Mouse (Mus musculus) MEL (cell line): ENCODE measurements at regions not wholly inside any gene's neighbourhood (a gene's known extent, or its start where the extent isn't known, plus 50 kb on each side); places are given as distances from the start of the nearest gene placed in this dataset.

Experiments
- DNase-seq: peaks from one replicate; pipeline ENCODE4 v3.0.0; 2011; ENCODE audit warnings: low read depth, low spot score
- H3K27ac ChIP-seq: 2 replicates; pipeline ENCODE4 v1.5.1; 2012; ENCODE audit warnings: low read depth, mild to moderate bottlenecking, control low read depth, low read length, moderate library complexity; ENCODE audit not compliant: control insufficient read depth
- H3K27me3 ChIP-seq, 2 experiments: fragments of 150-350 bp in 1 of 2; sonication (generic) in 1 of 2; 2 replicates each; pipeline ENCODE4 v1.6.1; 2012; ENCODE audit warnings: low read length in 2 of 2, mild to moderate bottlenecking in 2 of 2, improper control_type of control experiment in 1 of 2, moderate library complexity in 1 of 2; ENCODE audit not compliant: insufficient read depth in 2 of 2, control insufficient read depth in 1 of 2
- H3K36me3 ChIP-seq, 2 experiments: 2 replicates each; pipeline ENCODE4 v1.6.1; 2012 to 2014; ENCODE audit warnings: low read length in 2 of 2, improper control_type of control experiment in 1 of 2, inconsistent platforms in 1 of 2, mild to moderate bottlenecking in 1 of 2; ENCODE audit not compliant: insufficient read depth in 2 of 2, control insufficient read depth in 1 of 2
- H3K4me1 ChIP-seq, 2 experiments: fragments of 150-350 bp in 1 of 2; sonication (generic) in 1 of 2; 2 replicates each; pipeline ENCODE4 v1.6.1; 2012; ENCODE audit warnings: low read length in 2 of 2, improper control_type of control experiment in 1 of 2, mild to moderate bottlenecking in 1 of 2; ENCODE audit not compliant: insufficient read depth in 2 of 2, control insufficient read depth in 1 of 2
- H3K4me3 ChIP-seq, 2 experiments: fragments of 150-350 bp in 1 of 2; sonication (generic) in 1 of 2; 2 replicates each; pipeline ENCODE4 v1.5.1; 2012; ENCODE audit warnings: low read depth in 2 of 2, low read length in 2 of 2, mild to moderate bottlenecking in 2 of 2, moderate library complexity in 2 of 2, control low read depth in 1 of 2, improper control_type of control experiment in 1 of 2; ENCODE audit not compliant: control insufficient read depth in 1 of 2, insufficient read depth in 1 of 2
- H3K79me2 ChIP-seq: 2 replicates; pipeline ENCODE4 v1.6.1; 2012; ENCODE audit warnings: mild to moderate bottlenecking, low read length, moderate library complexity; ENCODE audit not compliant: control insufficient read depth, poor library complexity, insufficient read depth
- H3K9ac ChIP-seq: 2 replicates; pipeline ENCODE4 v1.6.1; 2012; ENCODE audit warnings: low read depth, mild to moderate bottlenecking, control low read depth, low read length, moderate library complexity; ENCODE audit not compliant: control insufficient read depth, poor library complexity, severe bottlenecking
- H3K9me3 ChIP-seq: fragments of 150-350 bp; sonication (generic); replicated peaks from 2 replicates; pipeline ENCODE4 v1.6.1; 2012; ENCODE audit warnings: mild to moderate bottlenecking, low read length, improper control_type of control experiment, moderate library complexity; ENCODE audit not compliant: insufficient read depth
- BHLHE40 ChIP-seq: IDR thresholded peaks from 2 replicates; pipeline ENCODE4 v1.6.1; 2012; ENCODE audit warnings: low read depth, mild to moderate bottlenecking, inconsistent platforms, low read length, improper control_type of control experiment, borderline replicate concordance
- CTCF ChIP-seq, 3 experiments: IDR thresholded peaks in 2 of 3; conservative IDR thresholded peaks in 1 of 3; 2 replicates each; pipeline ENCODE4 v1.5.1; 2011 to 2012; ENCODE audit warnings: low read length in 3 of 3, low read depth in 2 of 3, mild to moderate bottlenecking in 2 of 3, improper control_type of control experiment in 1 of 3, inconsistent platforms in 1 of 3, mixed read lengths in 1 of 3, moderate library complexity in 1 of 3; ENCODE audit not compliant: control insufficient read depth in 1 of 3, insufficient read depth in 1 of 3, poor library complexity in 1 of 3, severe bottlenecking in 1 of 3
- E2F4 ChIP-seq: IDR thresholded peaks from 2 replicates; pipeline ENCODE4 v1.6.1; 2011; ENCODE audit warnings: low read depth, low read length, improper control_type of control experiment, borderline replicate concordance
- EP300 ChIP-seq, 2 experiments: IDR thresholded peaks; 2 replicates each; pipeline ENCODE4 v1.6.1; 2011; ENCODE audit warnings: improper control_type of control experiment in 2 of 2, low read length in 2 of 2, low read depth in 1 of 2, mild to moderate bottlenecking in 1 of 2
- HCFC1 ChIP-seq: IDR thresholded peaks from 2 replicates; pipeline ENCODE4 v1.6.1; 2012; ENCODE audit warnings: low read depth, mild to moderate bottlenecking, inconsistent platforms, low read length, improper control_type of control experiment, moderate library complexity
- MAZ ChIP-seq: IDR thresholded peaks from 2 replicates; pipeline ENCODE4 v1.6.1; 2012; ENCODE audit warnings: low read depth, mild to moderate bottlenecking, inconsistent platforms, low read length, improper control_type of control experiment
- MEF2A ChIP-seq: IDR thresholded peaks from 2 replicates; pipeline ENCODE4 v1.6.1; 2014; ENCODE audit warnings: low read depth, mild to moderate bottlenecking, inconsistent platforms, low read length, improper control_type of control experiment; ENCODE audit not compliant: poor library complexity, insufficient replicate concordance, severe bottlenecking; ENCODE audit errors: extremely low read depth
- MYB ChIP-seq: IDR thresholded peaks from 2 replicates; pipeline ENCODE4 v1.6.1; 2011; ENCODE audit warnings: mild to moderate bottlenecking, low read depth, low read length, improper control_type of control experiment
- NELFE ChIP-seq: IDR thresholded peaks from 2 replicates; pipeline ENCODE4 v1.6.1; 2011; ENCODE audit warnings: low read depth, low read length, improper control_type of control experiment
- RAD21 ChIP-seq: IDR thresholded peaks from 2 replicates; pipeline ENCODE4 v1.6.1; 2011; ENCODE audit warnings: mild to moderate bottlenecking, low read depth, low read length, improper control_type of control experiment
- SIN3A ChIP-seq: IDR thresholded peaks from 2 replicates; pipeline ENCODE4 v1.6.1; 2012; ENCODE audit warnings: low read length, improper control_type of control experiment, inconsistent platforms
- SMC3 ChIP-seq: IDR thresholded peaks from 2 replicates; pipeline ENCODE4 v1.6.1; 2011; ENCODE audit warnings: low read depth, low read length, improper control_type of control experiment
- TCF12 ChIP-seq: IDR thresholded peaks from 2 replicates; pipeline ENCODE4 v1.6.1; 2014; ENCODE audit warnings: low read depth, mild to moderate bottlenecking, inconsistent platforms, low read length, improper control_type of control experiment, moderate library complexity
- USF1 ChIP-seq: IDR thresholded peaks from 2 replicates; pipeline ENCODE4 v1.6.1; 2014; ENCODE audit warnings: low read depth, mild to moderate bottlenecking, inconsistent platforms, low read length, improper control_type of control experiment, moderate library complexity
- ZKSCAN1 ChIP-seq: IDR thresholded peaks from 2 replicates; pipeline ENCODE4 v1.6.1; 2012; ENCODE audit warnings: low read depth, mild to moderate bottlenecking, inconsistent platforms, low read length, improper control_type of control experiment, moderate library complexity
- ZMIZ1 ChIP-seq: IDR thresholded peaks from 2 replicates; pipeline ENCODE4 v1.6.1; 2012; ENCODE audit warnings: low read depth, mild to moderate bottlenecking, inconsistent platforms, low read length, improper control_type of control experiment, moderate library complexity
- ZNF384 ChIP-seq: IDR thresholded peaks from 2 replicates; pipeline ENCODE4 v1.6.1; 2012; ENCODE audit warnings: low read depth, mild to moderate bottlenecking, inconsistent platforms, low read length, improper control_type of control experiment

DNA sequence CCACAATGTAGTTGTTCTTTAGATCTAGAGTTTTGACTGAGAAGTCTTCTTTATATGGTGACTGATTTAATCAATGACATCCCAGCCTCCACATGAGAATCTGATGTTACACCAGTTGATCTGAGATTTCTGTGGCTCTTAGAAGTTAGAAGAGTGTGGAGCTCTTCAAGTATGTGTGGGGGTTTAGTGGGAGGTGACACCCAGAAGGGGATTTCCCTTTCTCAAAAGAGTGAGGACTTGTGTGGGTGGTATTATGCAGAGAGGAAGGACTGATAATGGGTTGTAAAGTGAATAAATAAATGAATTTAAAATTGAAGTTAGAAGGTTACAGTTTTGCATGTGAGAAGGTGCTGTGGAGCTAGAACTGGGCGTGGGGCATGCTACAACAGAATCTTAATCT is 439.7 kb upstream of the 4930452B06Rik start:
- no peaks in the 10 kb centered on the region for H3K36me3 ChIP-seq
- H3K27me3 ChIP-seq, result no peaks in the 10 kb centered on the region
- no peaks in the 10 kb centered on the region for H3K4me1 ChIP-seq
- TF ChIP-seq EP300 (IDR thresholded peaks at IDR 0.05; ENCODE audit: low read depth in 1 of 2, low read length in 2 of 2), result no peak
- TF ChIP-seq ZMIZ1, result no peak
- no peak for TF ChIP-seq MYB
- no peak for TF ChIP-seq E2F4
- no peak for TF ChIP-seq SIN3A
- TF ChIP-seq MAZ, result no peak
- TF ChIP-seq ZKSCAN1, result no peak
- no peak for TF ChIP-seq USF1
- no peak for TF ChIP-seq TCF12
- no peak for TF ChIP-seq SMC3
- H3K9me3 ChIP-seq, result no peaks in the 10 kb centered on the region
- no peak for DNase-seq
- no peak overlapping the region for H3K9ac ChIP-seq
- H3K27ac ChIP-seq, result no peak overlapping the region
- no peak overlapping the region for H3K4me3 ChIP-seq
- H3K79me2 ChIP-seq, result no peaks in the 10 kb centered on the region

- no peaks in the 10 kb centered on the region for H3K36me3 ChIP-seq
- no peak overlapping the region for H3K27ac ChIP-seq
- H3K9ac ChIP-seq, result no peak overlapping the region
- no peak overlapping the region for H3K4me3 ChIP-seq
- no peaks in the 10 kb centered on the region for H3K4me1 ChIP-seq
- H3K9me3 ChIP-seq, result no peaks in the 10 kb centered on the region
- DNase-seq, result no peak
- H3K27me3 ChIP-seq, result no peaks in the 10 kb centered on the region
- H3K79me2 ChIP-seq, result no peaks in the 10 kb centered on the region
- TF ChIP-seq BHLHE40 (no peak), SMC3 (no peak), CTCF (IDR thresholded peaks at IDR 0.05 in 2 of 3, conservative IDR thresholded peaks at IDR 0.05 in 1 of 3; ENCODE audit: control insufficient read depth in 1 of 3, insufficient read depth in 1 of 3, low read depth in 2 of 3, low read length in 3 of 3, poor library complexity in 1 of 3, severe bottlenecking in 1 of 3) (no peak), ZNF384 (no peak), MYB (no peak), RAD21 (no peak), HCFC1 (no peak), MEF2A (no peak), NELFE (no peak), ZKSCAN1 (no peak)
These were observed 423.7 kb upstream of the 4930452B06Rik start for GRCm38 (mm10) chr14:9089625-9090326.
